Mouse (Mus musculus) hindbrain, embryonic 14.5 days (tissue): Measurements from ENCODE around the gene Grhl3. TPM values are rescaled to one million over a fixed set of nuclear protein-coding genes. Genes with fewer than 3 reads are reported as not detected.

ENCODE experiments used
- ATAC-seq: fragments of 200-750 bp; cut with Nextera tagmentation; 2 replicates; pipeline ENCODE4 v1.8.0; 2017; ENCODE audit warnings: moderate number of reproducible peaks, mild to moderate bottlenecking, moderate TSS enrichment, moderate library complexity; ENCODE audit not compliant: low FRiP score
- DNase-seq: peaks from one replicate; pipeline ENCODE4 v3.0.0-alpha.2; 2015; ENCODE audit warnings: low spot score
- H3K27ac ChIP-seq: fragments of 300-500 bp; sonication (generic); 2 replicates; pipeline ENCODE4 v1.5.1; 2014; ENCODE audit warnings: mild to moderate bottlenecking, moderate library complexity
- H3K27me3 ChIP-seq: fragments of 300-500 bp; sonication (generic); 2 replicates; pipeline ENCODE4 v1.6.1; 2014; ENCODE audit warnings: mild to moderate bottlenecking, low read length, mixed read lengths; ENCODE audit not compliant: control insufficient read depth, insufficient read depth
- H3K36me3 ChIP-seq: fragments of 300-500 bp; sonication (generic); replicated peaks from 2 replicates; pipeline ENCODE4 v1.6.1; 2014; ENCODE audit not compliant: control insufficient read depth, insufficient read depth
- H3K4me1 ChIP-seq: fragments of 300-500 bp; sonication (generic); replicated peaks from 2 replicates; pipeline ENCODE4 v1.6.1; 2014; ENCODE audit warnings: antibody characterized with exemption, low read length, mixed read lengths; ENCODE audit not compliant: control insufficient read depth, insufficient read depth
- H3K4me2 ChIP-seq: fragments of 300-500 bp; sonication (generic); replicated peaks from 2 replicates; pipeline ENCODE4 v1.6.1; 2014; ENCODE audit warnings: mild to moderate bottlenecking, moderate library complexity
- H3K4me3 ChIP-seq: fragments of 300-500 bp; sonication (generic); replicated peaks from 2 replicates; pipeline ENCODE4 v1.5.1; 2014; ENCODE audit warnings: mild to moderate bottlenecking, low read length
- H3K9ac ChIP-seq: fragments of 300-500 bp; sonication (generic); 2 replicates; pipeline ENCODE4 v1.6.1; 2014
- H3K9me3 ChIP-seq: fragments of 300-500 bp; sonication (generic); 2 replicates; pipeline ENCODE4 v1.6.1; 2016; ENCODE audit warnings: low read length; ENCODE audit not compliant: control insufficient read depth
- WGBS: fragments of 180-500 bp; shearing (Covaris S2); extraction: QIAGEN DNeasy Blood & Tissue Kit; methylation state at CpG from one replicate; pipeline ENCODE4 v1.1.7; 2014; 5-methylcytosine and 5-hydroxymethylcytosine counted together
- polyA plus RNA-seq: library from polyadenylated mRNA; unstranded; fragments of >200 nt; fragmentation: Nextera tagmentation; extraction: Ambion mirVana; gene quantifications from 2 replicates; pipeline ENCODE4 v1.2.1, GENCODE M21; 2014

Gene Grhl3
- polyA plus RNA-seq, 1 experiment from 2014 or later: 1.0 TPM

DNA sequence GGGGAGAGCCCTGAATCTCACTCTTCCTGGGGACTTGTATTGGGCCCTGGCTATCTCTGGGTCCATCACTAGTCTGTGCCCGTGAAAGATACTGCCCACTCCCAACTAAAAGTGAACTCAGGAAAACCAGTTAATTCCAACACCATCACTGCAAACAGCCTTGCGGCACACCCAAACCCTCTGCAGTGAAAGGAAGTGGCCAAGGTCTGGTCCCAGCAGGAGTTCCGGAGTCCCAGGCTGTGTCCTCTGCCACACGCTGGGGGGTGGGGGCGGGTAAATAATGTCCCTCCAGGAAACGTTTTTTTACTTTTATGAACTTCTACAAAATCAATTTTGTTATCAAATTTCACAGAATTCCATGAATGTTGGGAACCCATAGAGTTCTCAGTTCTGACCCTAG lies 6.3 kb upstream of the Grhl3 start:
- H3K27me3 ChIP-seq: peaks cover 11% of the 10 kb centered on the region
- ATAC-seq (no peak), DNase-seq (no peak)
- WGBS: 60% methylated on average over 6 of the region's 6 CpGs
- H3K9ac ChIP-seq: no peak overlapping the region
- H3K4me1 ChIP-seq: no peaks in the 10 kb centered on the region
- H3K4me3 ChIP-seq: no peak overlapping the region
- no peaks in the 10 kb centered on the region for H3K36me3 ChIP-seq
- no peaks in the 10 kb centered on the region for H3K9me3 ChIP-seq
- H3K4me2 ChIP-seq: no peak overlapping the region
- H3K27ac ChIP-seq: no peak overlapping the region

GRCm38 (mm10) chr4:135578490-135578889 lies 5.1 kb upstream of the Grhl3 start:
- H3K9ac ChIP-seq: no peak overlapping the region
- 89% methylated on average over 5 of the region's 5 CpGs for WGBS
- no peak overlapping the region for H3K27ac ChIP-seq
- no peak for DNase-seq
- no peak for ATAC-seq
- H3K4me1 ChIP-seq: peaks cover 5% of the 10 kb centered on the region; the same call in 1 of the 2 replicates
- H3K4me3 ChIP-seq: no peak overlapping the region
- H3K4me2 ChIP-seq: no peak overlapping the region
- no peaks in the 10 kb centered on the region for H3K9me3 ChIP-seq
- H3K27me3 ChIP-seq: peaks cover 22% of the 10 kb centered on the region
- H3K36me3 ChIP-seq: no peaks in the 10 kb centered on the region

- 65% methylated on average over 15 of the region's 15 CpGs for WGBS
- Histone ChIP-seq H3K27me3 (peaks cover 45% of the 10 kb centered on the region), H3K9ac (no peak overlapping the region)
Measured at GRCm38 (mm10) chr4:135575365-135576140, 2.1 kb upstream of the Grhl3 start.

GRCm38 (mm10) chr4:135572276-135572675 lies 1.2 kb downstream of the Grhl3 start:
- Histone ChIP-seq H3K4me1 (peaks cover 16% of the 10 kb centered on the region; the same call in 1 of the 2 replicates), H3K36me3 (no peaks in the 10 kb centered on the region), H3K9ac (no peak overlapping the region), H3K9me3 (no peaks in the 10 kb centered on the region), H3K27ac (no peak overlapping the region), H3K4me3 (no peak overlapping the region), H3K27me3 (peaks cover 58% of the 10 kb centered on the region), H3K4me2 (no peak overlapping the region)
- DNase-seq: no peak
- WGBS: 40% methylated on average over 8 of the region's 8 CpGs
- no peak for ATAC-seq

More at GRCm38 (mm10) chr4:135575365-135576140, 2.1 kb upstream of the Grhl3 start:
- no peak for DNase-seq
- Histone ChIP-seq H3K36me3 (no peaks in the 10 kb centered on the region), H3K4me2 (no peak overlapping the region), H3K9me3 (no peaks in the 10 kb centered on the region), H3K27ac (no peak overlapping the region), H3K4me1 (peaks cover 12% of the 10 kb centered on the region; the same call in 1 of the 2 replicates), H3K4me3 (no peak overlapping the region)
- ATAC-seq: no peak

GRCm38 (mm10) chr4:135571037-135571550 lies 2.3 kb downstream of the Grhl3 start:
- peaks cover 21% of the 10 kb centered on the region; the same call in 1 of the 2 replicates for H3K4me1 ChIP-seq
- no peak overlapping the region for H3K9ac ChIP-seq
- DNase-seq: no peak
- no peak for ATAC-seq
- 61% methylated on average over 6 of the region's 6 CpGs for WGBS
- H3K27me3 ChIP-seq: peaks cover 58% of the 10 kb centered on the region
- H3K9me3 ChIP-seq: no peaks in the 10 kb centered on the region
- no peak overlapping the region for H3K4me2 ChIP-seq
- no peak overlapping the region for H3K4me3 ChIP-seq
- H3K36me3 ChIP-seq: no peaks in the 10 kb centered on the region
- H3K27ac ChIP-seq: no peak overlapping the region

GRCm38 (mm10) chr4:135570152-135571036 lies 3.0 kb downstream of the Grhl3 start:
- H3K4me2 ChIP-seq: peak overlapping the region; percentile 52
- 12% methylated on average over 32 of the region's 32 CpGs for WGBS
- peaks cover 25% of the 10 kb centered on the region; the same call in 1 of the 2 replicates for H3K4me1 ChIP-seq
- DNase-seq (no peak), ATAC-seq (0 out of 2 replicates have a peak, but pooled peaks have one; percentile 37)
- no peaks in the 10 kb centered on the region for H3K9me3 ChIP-seq
- no peak overlapping the region for H3K27ac ChIP-seq
- peak overlapping the region; percentile 29 for H3K4me3 ChIP-seq
- H3K27me3 ChIP-seq: peaks cover 54% of the 10 kb centered on the region
- H3K36me3 ChIP-seq: no peaks in the 10 kb centered on the region
- H3K9ac ChIP-seq: no peak overlapping the region

DNA sequence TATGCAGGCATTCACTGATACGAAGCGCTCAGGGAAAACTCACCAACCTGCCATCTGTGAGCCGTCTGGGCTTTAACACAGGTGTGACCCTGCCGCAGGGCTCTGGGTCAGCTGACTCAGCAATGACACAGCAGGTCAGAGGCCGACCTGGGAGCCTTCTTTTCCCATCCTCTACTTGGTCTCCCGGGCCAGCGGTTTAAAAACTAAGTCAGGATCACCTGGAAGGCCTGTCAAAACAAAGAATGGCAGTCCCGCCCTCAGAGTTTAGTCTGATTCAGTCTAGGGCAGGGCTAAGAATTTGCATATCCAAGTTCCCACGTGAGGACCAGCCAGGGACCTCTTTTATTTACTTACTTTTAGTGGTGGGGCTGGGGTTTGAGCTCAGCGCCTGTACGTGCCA lies 4.2 kb downstream of the Grhl3 start:
- WGBS: 12% methylated on average over 11 of the region's 11 CpGs
- Histone ChIP-seq H3K4me2 (0 out of 2 replicates have a peak overlapping the region, but pooled peaks have one; percentile 52), H3K9ac (no peak overlapping the region), H3K4me1 (peaks cover 25% of the 10 kb centered on the region; the same call in 1 of the 2 replicates), H3K9me3 (no peaks in the 10 kb centered on the region), H3K27ac (no peak overlapping the region), H3K4me3 (no peak overlapping the region), H3K27me3 (peaks cover 42% of the 10 kb centered on the region), H3K36me3 (no peaks in the 10 kb centered on the region)
- ATAC-seq: no peak
- no peak for DNase-seq

DNA sequence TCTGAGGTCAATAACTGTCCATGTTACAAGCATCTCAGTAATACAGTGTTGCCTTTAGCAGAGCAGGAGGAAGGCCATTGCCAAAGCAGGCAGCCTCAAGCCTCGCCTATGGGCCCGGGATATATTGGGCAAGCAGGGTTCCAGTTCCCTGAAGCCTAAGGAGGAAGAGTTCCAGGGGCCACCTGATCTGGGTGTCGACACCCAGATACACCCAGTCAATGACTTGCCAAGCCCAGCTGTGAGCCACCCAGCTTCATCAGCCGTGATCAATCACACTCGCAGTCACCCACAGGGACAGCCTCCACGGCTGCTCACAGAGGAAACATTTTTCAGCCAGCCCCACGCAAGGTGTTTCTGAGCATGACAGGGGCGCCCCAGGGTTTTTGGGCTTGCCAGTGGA lies 5.9 kb downstream of the Grhl3 start:
- Histone ChIP-seq H3K4me1 (peaks cover 13% of the 10 kb centered on the region; the same call in 1 of the 2 replicates), H3K9me3 (no peaks in the 10 kb centered on the region), H3K27me3 (peaks cover 33% of the 10 kb centered on the region), H3K4me2 (no peak overlapping the region), H3K9ac (no peak overlapping the region), H3K4me3 (no peak overlapping the region), H3K27ac (no peak overlapping the region), H3K36me3 (no peaks in the 10 kb centered on the region)
- no peak for ATAC-seq
- no peak for DNase-seq
- 58% methylated on average over 8 of the region's 8 CpGs for WGBS

GRCm38 (mm10) chr4:135567042-135567441 lies 6.4 kb downstream of the Grhl3 start:
- H3K27me3 ChIP-seq: peaks cover 28% of the 10 kb centered on the region
- H3K27ac ChIP-seq: no peak overlapping the region
- 37% methylated on average over 11 of the region's 11 CpGs for WGBS
- H3K4me1 ChIP-seq: peaks cover 13% of the 10 kb centered on the region; the same call in 1 of the 2 replicates
- H3K4me2 ChIP-seq: no peak overlapping the region
- H3K4me3 ChIP-seq: no peak overlapping the region
- no peaks in the 10 kb centered on the region for H3K36me3 ChIP-seq
- H3K9me3 ChIP-seq: no peaks in the 10 kb centered on the region
- DNase-seq (no peak), ATAC-seq (no peak)
- no peak overlapping the region for H3K9ac ChIP-seq
